28 mouse cellular contexts compared by ENCODE assay signal in the genomic region with DNA sequence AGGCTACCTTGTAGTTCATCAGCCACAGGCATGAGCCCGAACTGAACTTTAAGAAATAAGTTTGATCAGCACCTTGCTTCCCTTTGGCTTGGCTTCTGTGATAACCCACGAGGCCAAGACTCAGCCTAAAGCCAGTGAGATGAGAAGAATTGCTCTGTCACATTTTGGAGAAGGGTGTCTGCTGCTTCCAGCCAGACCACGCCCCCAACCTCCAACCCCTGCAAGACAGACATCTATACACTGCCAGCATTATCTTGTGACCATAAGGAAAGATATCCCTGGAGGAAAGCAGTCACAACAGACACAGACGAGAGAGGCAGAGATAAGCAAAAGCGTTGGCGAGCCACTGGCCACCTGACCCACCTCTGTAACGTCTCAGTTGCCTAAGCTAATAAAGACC. TPM values are rescaled to one million over a fixed set of nuclear protein-coding genes. Genes with fewer than 3 reads are reported as not detected.
DNase-seq lines count a peak whose midpoint lies in the region; ATAC-seq lines count a peak whose summit lies in the region.
"Had no signal": no experiment of that assay in that cellular context is flagged by ENCODE, and none has a peak within 500 bp of the region (broad histone marks: within the 10 kb centered on the region; RNA-seq: fewer than 3 reads in every experiment).

No protein-coding gene starts in this region.

- ATAC-seq in heart, embryonic 11.5 days (replicated peaks; ENCODE audit: insufficient number of reproducible peaks, low FRiP score, low TSS enrichment) = no peak
- ATAC-seq in heart, embryonic 14.5 days (ENCODE audit: insufficient number of reproducible peaks, insufficient read depth, low FRiP score, low read depth) = no peak
- ATAC-seq in liver, embryonic 11.5 days (replicated peaks; ENCODE audit: low FRiP score) = peak; percentile 56; the same call in 1 of the 2 replicates
- ATAC-seq: forebrain, embryonic 13.5 days; forebrain, embryonic 16.5 days; intestine, embryonic 15.5 days; Patski had no signal

- DNase-seq in heart, postnatal 10 days = no peak
- DNase-seq in heart, postnatal 25 days (ENCODE audit: low spot score) = no peak
- peak; percentile 54 for DNase-seq in left cerebral cortex, postnatal 4 days
- no peak for DNase-seq in left cerebral cortex, postnatal 14 days (ENCODE audit: low spot score in 2 of 2)
- no peak for DNase-seq in liver, embryonic 11.5 days (ENCODE audit: low spot score)
- no peak for DNase-seq in adrenal gland, adult 18-20 months (ENCODE audit: low spot score in 2 of 2)
- DNase-seq: adrenal gland, adult 2 months; adrenal gland, postnatal 14 days; B cell, adult 2 months; cerebellum, adult 11 months; cerebellum, adult 8-10 months; cerebellum, postnatal 14 days; gastrocnemius, adult 2 months; gastrocnemius, postnatal 14 days; heart, adult 11 months; heart, postnatal 4 days; kidney, adult 11 months had no signal

- no peak overlapping the region for H3K9ac ChIP-seq in heart, embryonic 11.5 days (ENCODE audit: low read depth, low read length)
- no peak overlapping the region for H3K9ac ChIP-seq in heart, embryonic 14.5 days (ENCODE audit: low read length)
- no peak overlapping the region for H3K9ac ChIP-seq in liver, embryonic 11.5 days (ENCODE audit: low read depth, low read length)
- H3K9ac ChIP-seq: forebrain, embryonic 13.5 days; hindbrain, embryonic 15.5 days; intestine, embryonic 15.5 days had no signal

- no peak overlapping the region for H3K27ac ChIP-seq in heart, embryonic 11.5 days (ENCODE audit: low read depth, low read length)
- no peak overlapping the region for H3K27ac ChIP-seq in heart, embryonic 14.5 days (replicated peaks in 1 of 2; ENCODE audit: control insufficient read depth in 1 of 2, insufficient read depth in 1 of 2, low read depth in 2 of 2, low read length in 2 of 2)
- H3K27ac ChIP-seq in liver, embryonic 11.5 days (ENCODE audit: low read depth, low read length) = no peak overlapping the region
- H3K27ac ChIP-seq: forebrain, embryonic 10.5 days; forebrain, embryonic 13.5 days; gastrocnemius, adult 2 months; heart, embryonic 10.5 days; hindbrain, embryonic 15.5 days; intestine, embryonic 15.5 days had no signal

- no peaks in the 10 kb centered on the region for H3K27me3 ChIP-seq in heart, embryonic 11.5 days (ENCODE audit: control insufficient read depth, insufficient read depth, low read length)
- H3K27me3 ChIP-seq in heart, embryonic 14.5 days (ENCODE audit: control insufficient read depth, insufficient read depth, low read length) = 0 out of 2 replicates have a peak, but pooled peaks cover 3% of the 10 kb centered on the region
- H3K27me3 ChIP-seq in liver, embryonic 11.5 days (replicated peaks; ENCODE audit: control insufficient read depth, insufficient read depth, low read length) = no peaks in the 10 kb centered on the region
- H3K27me3 ChIP-seq: CH12.LX; forebrain, embryonic 13.5 days; hindbrain, embryonic 15.5 days; intestine, embryonic 15.5 days had no signal

- no peaks in the 10 kb centered on the region for H3K9me3 ChIP-seq in heart, embryonic 11.5 days (replicated peaks; ENCODE audit: control insufficient read depth, low read length)
- H3K9me3 ChIP-seq in heart, embryonic 14.5 days (ENCODE audit: control insufficient read depth, low read length) = no peaks in the 10 kb centered on the region
- no peaks in the 10 kb centered on the region for H3K9me3 ChIP-seq in liver, embryonic 11.5 days (ENCODE audit: control insufficient read depth, low read length)
- H3K9me3 ChIP-seq: forebrain, embryonic 10.5 days; forebrain, embryonic 13.5 days; heart, embryonic 10.5 days; hindbrain, embryonic 15.5 days; intestine, embryonic 15.5 days had no signal

- no peaks in the 10 kb centered on the region for H3K36me3 ChIP-seq in heart, embryonic 11.5 days (ENCODE audit: control insufficient read depth, insufficient read depth, low read length)
- no peaks in the 10 kb centered on the region for H3K36me3 ChIP-seq in heart, embryonic 14.5 days (ENCODE audit: control insufficient read depth, insufficient read depth, low read length)
- no peaks in the 10 kb centered on the region for H3K36me3 ChIP-seq in liver, embryonic 11.5 days (ENCODE audit: control insufficient read depth, insufficient read depth, low read length)
- H3K36me3 ChIP-seq: forebrain, embryonic 10.5 days; G1E; heart, embryonic 10.5 days; hindbrain, embryonic 15.5 days; intestine, embryonic 15.5 days had no signal

- peak overlapping the region; percentile 14; the same call in 1 of the 2 replicates for H3K4me2 ChIP-seq in heart, embryonic 11.5 days
- H3K4me2 ChIP-seq in heart, embryonic 14.5 days (ENCODE audit: low read length) = peak overlapping the region; percentile 8; the same call in 1 of the 2 replicates
- no peak overlapping the region for H3K4me2 ChIP-seq in liver, embryonic 11.5 days
- H3K4me2 ChIP-seq: forebrain, embryonic 13.5 days; hindbrain, embryonic 15.5 days; intestine, embryonic 15.5 days had no signal

- H3K4me1 ChIP-seq in heart, embryonic 11.5 days (ENCODE audit: control insufficient read depth, insufficient read depth, low read length) = peaks cover 12% of the 10 kb centered on the region
- peaks cover 6 to 10% of the 10 kb centered on the region in 2 experiments; a peak in 3 of 4 replicates for H3K4me1 ChIP-seq in heart, embryonic 14.5 days (ENCODE audit: control insufficient read depth in 2 of 2, insufficient read depth in 2 of 2, low read length in 2 of 2)
- peaks cover 6% of the 10 kb centered on the region; the same call in 1 of the 2 replicates for H3K4me1 ChIP-seq in liver, embryonic 11.5 days (replicated peaks; ENCODE audit: control insufficient read depth, insufficient read depth, low read length)
- H3K4me1 ChIP-seq: hindbrain, embryonic 15.5 days; intestine, embryonic 15.5 days had no signal

- intact Hi-C loops in heart, postnatal 10 days (cut with DNase I) = no loop called here
- intact Hi-C loops in heart, postnatal 25 days (cut with DNase I) = no loop called here
- intact Hi-C loops in left cerebral cortex, postnatal 4 days (cut with DNase I) = no loop called here
- intact Hi-C loops in left cerebral cortex, postnatal 14 days (cut with DNase I) = no loop called here

- WGBS in heart, embryonic 11.5 days (ENCODE audit: insufficient replicate concordance) = 15% methylated on average over 7 of the region's 7 CpGs
- WGBS in heart, embryonic 14.5 days = 13% methylated on average over 7 of the region's 7 CpGs
- 21% methylated on average over 7 of the region's 7 CpGs for WGBS in liver, embryonic 11.5 days

- H3K4me3 ChIP-seq in heart, embryonic 11.5 days (ENCODE audit: low read depth, low read length) = no peak overlapping the region
- no peak overlapping the region for H3K4me3 ChIP-seq in heart, embryonic 14.5 days (ENCODE audit: control insufficient read depth in 1 of 2, insufficient read depth in 1 of 2, low read depth in 1 of 2, low read length in 2 of 2)
- H3K4me3 ChIP-seq in liver, embryonic 11.5 days (ENCODE audit: low read depth, low read length) = no peak overlapping the region
- H3K4me3 ChIP-seq: forebrain, embryonic 10.5 days; forebrain, embryonic 13.5 days; gastrocnemius, adult 2 months; heart, embryonic 10.5 days; hindbrain, embryonic 15.5 days; intestine, embryonic 15.5 days had no signal

RNA-seq across cellular contexts. Expression of a gene that starts 39.0 kb away (rescaled TPM):
- 41.6 and 44.2 TPM in 2 replicates for polyA plus RNA-seq in heart, embryonic 11.5 days (2014; fragmentation: Nextera tagmentation; extraction: Ambion mirVana)
- 10 to 100 TPM; 12.0 to 12.3 TPM for total RNA-seq in heart, postnatal 10 days (2021)
- 42.4 and 45.9 TPM in 2 replicates for polyA plus RNA-seq in heart, embryonic 14.5 days (2014; fragmentation: Nextera tagmentation; extraction: Ambion mirVana)
- 1 to 10 TPM; 7.4 to 7.7 TPM for total RNA-seq in heart, postnatal 25 days (2021)
- total RNA-seq in left cerebral cortex, postnatal 4 days (2021) = 10 to 100 TPM; 43.0 to 47.7 TPM
- total RNA-seq in left cerebral cortex, postnatal 14 days (2021) = 10 to 100 TPM; 66.9 to 68.5 TPM
- 11.2 and 13.3 TPM in 2 replicates for polyA plus RNA-seq in liver, embryonic 11.5 days (2014; fragmentation: Nextera tagmentation; extraction: Ambion mirVana)
- total RNA-seq in adrenal gland, adult 18-20 months (2021) = 10 to 100 TPM; 10.4 to 13.3 TPM
- polyA plus RNA-seq: G1E had no signal
